Mouse (Mus musculus) lung, postnatal 0 days (tissue): ENCODE measurements around the gene Ctc1.

Experiments used
- CTCF ChIP-seq: IDR thresholded peaks from 2 replicates; pipeline ENCODE4 v1.5.1; 2016; ENCODE audit warnings: antibody characterized with exemption, mild to moderate bottlenecking
- EP300 ChIP-seq: IDR thresholded peaks from 2 replicates; pipeline ENCODE4 v1.6.1; 2016; ENCODE audit warnings: antibody characterized with exemption, mild to moderate bottlenecking, control low read depth

- TF ChIP-seq CTCF (no peak), EP300 (no peak)
These were observed 5.0 kb upstream of the Ctc1 start for GRCm38 (mm10) chr11:69010400-69011323.
